ENCODE assay signal across 12 mouse cellular contexts in the genomic region with DNA sequence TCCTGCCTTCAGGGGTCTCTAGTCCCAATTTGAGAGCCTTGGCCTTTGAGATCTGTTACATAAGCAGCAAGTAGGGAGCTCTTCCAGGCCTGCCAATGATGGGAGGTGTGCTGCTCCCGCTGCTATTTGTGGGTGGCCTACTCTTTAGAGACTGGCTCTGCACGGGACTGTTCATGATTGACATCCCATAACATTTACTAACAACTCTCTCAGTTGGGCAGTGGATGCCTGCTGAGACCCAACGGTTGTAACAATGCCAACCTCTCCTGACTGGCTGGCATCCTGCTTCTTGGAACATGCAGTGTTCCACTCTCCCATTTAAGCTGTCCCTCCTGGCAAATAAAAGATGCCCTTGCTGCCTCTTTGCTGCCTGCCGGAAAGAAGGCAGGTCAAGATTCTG.
A peak's percentile ranks its signal among the peaks of the same experiment; 100 is the strongest.
DNase-seq lines count a peak whose midpoint lies in the region; ATAC-seq and TF ChIP-seq lines count a peak whose summit lies in the region.
"Had no signal": no experiment of that assay in that cellular context is flagged by ENCODE, and none has a peak within 500 bp of the region (broad histone marks: within the 10 kb centered on the region; RNA-seq: fewer than 3 reads in every experiment).

No protein-coding gene starts in this region.

- DNase-seq in brain, embryonic 18.5 days (ENCODE audit: low read depth, low spot score), result peak; percentile 36
- DNase-seq in cerebellum, adult 18-20 months, result peak; percentile 36 to 47
- DNase-seq in heart, postnatal 0 days (ENCODE audit: low spot score), result no peak
- DNase-seq in kidney, adult 2 months, result no peak
- DNase-seq: kidney, postnatal 25 days; liver, embryonic 13.5 days; lung, postnatal 4 days; right cerebral cortex, adult 18-20 months had no signal

- no peak overlapping the region for H3K4me2 ChIP-seq in hindbrain, embryonic 13.5 days
- no peak overlapping the region for H3K4me2 ChIP-seq in hindbrain, embryonic 12.5 days (replicated peaks)
- H3K4me2 ChIP-seq in heart, postnatal 0 days (ENCODE audit: low read depth, low read length), result no peak overlapping the region
- H3K4me2 ChIP-seq in kidney, embryonic 15.5 days, result no peak overlapping the region
- H3K4me2 ChIP-seq: liver, embryonic 13.5 days had no signal

- peak; percentile 71 for ATAC-seq in hindbrain, embryonic 13.5 days (ENCODE audit: low FRiP score)
- ATAC-seq in hindbrain, embryonic 12.5 days (ENCODE audit: low FRiP score), result no peak
- ATAC-seq in heart, postnatal 0 days (ENCODE audit: insufficient read depth, low read depth), result no peak
- ATAC-seq in kidney, embryonic 15.5 days (replicated peaks; ENCODE audit: low FRiP score), result no peak

- no peak for TF ChIP-seq POLR2A in kidney, adult 2 months (IDR thresholded peaks at IDR 0.05; ENCODE audit: low read depth, low read length)

- 33% methylated on average over 4 of the region's 4 CpGs for WGBS in hindbrain, embryonic 13.5 days
- WGBS in hindbrain, embryonic 12.5 days, result 32% methylated on average over 4 of the region's 4 CpGs
- WGBS in heart, postnatal 0 days, result 48% methylated on average over 4 of the region's 4 CpGs
- WGBS in kidney, adult 2 months, result 84% methylated on average over 4 of the region's 4 CpGs
- WGBS in kidney, embryonic 15.5 days, result 86% methylated on average over 4 of the region's 4 CpGs

- H3K27ac ChIP-seq in hindbrain, embryonic 13.5 days, result no peak overlapping the region
- H3K27ac ChIP-seq in hindbrain, embryonic 12.5 days, result no peak overlapping the region
- H3K27ac ChIP-seq in heart, postnatal 0 days (ENCODE audit: low read depth), result peak overlapping the region; percentile 30; the same call in 1 of the 2 replicates
- H3K27ac ChIP-seq in kidney, adult 2 months (ENCODE audit: insufficient read depth, low read depth, low read length), result no peak overlapping the region
- H3K27ac ChIP-seq in kidney, embryonic 15.5 days, result no peak overlapping the region
- H3K27ac ChIP-seq: liver, embryonic 13.5 days had no signal

- TF ChIP-seq EP300 in heart, postnatal 0 days (IDR thresholded peaks at IDR 0.05; ENCODE audit: low read depth), result no peak

- H3K27me3 ChIP-seq in hindbrain, embryonic 13.5 days, result peaks cover 8% of the 10 kb centered on the region; the same call in 1 of the 2 replicates
- H3K27me3 ChIP-seq in hindbrain, embryonic 12.5 days, result no peaks in the 10 kb centered on the region
- no peaks in the 10 kb centered on the region for H3K27me3 ChIP-seq in heart, postnatal 0 days (ENCODE audit: control insufficient read depth, insufficient read depth, low read length)
- H3K27me3 ChIP-seq in kidney, adult 2 months (replicated peaks; ENCODE audit: control insufficient read depth, insufficient read depth, low read length), result no peaks in the 10 kb centered on the region
- H3K27me3 ChIP-seq in kidney, embryonic 15.5 days, result no peaks in the 10 kb centered on the region
- H3K27me3 ChIP-seq: liver, embryonic 13.5 days had no signal

- H3K9ac ChIP-seq in hindbrain, embryonic 13.5 days, result no peak overlapping the region
- no peak overlapping the region for H3K9ac ChIP-seq in hindbrain, embryonic 12.5 days
- no peak overlapping the region for H3K9ac ChIP-seq in heart, postnatal 0 days (replicated peaks; ENCODE audit: low read depth, low read length)
- H3K9ac ChIP-seq in kidney, embryonic 15.5 days, result no peak overlapping the region
- H3K9ac ChIP-seq: liver, embryonic 13.5 days had no signal

- H3K4me1 ChIP-seq in hindbrain, embryonic 13.5 days (replicated peaks), result peaks cover 17% of the 10 kb centered on the region
- peaks cover 11% of the 10 kb centered on the region for H3K4me1 ChIP-seq in hindbrain, embryonic 12.5 days
- peaks cover 20% of the 10 kb centered on the region for H3K4me1 ChIP-seq in heart, postnatal 0 days (ENCODE audit: control insufficient read depth, insufficient read depth)
- H3K4me1 ChIP-seq in kidney, adult 2 months (ENCODE audit: control insufficient read depth, insufficient read depth, low read length), result no peaks in the 10 kb centered on the region
- 0 out of 2 replicates have a peak, but pooled peaks cover 3% of the 10 kb centered on the region for H3K4me1 ChIP-seq in kidney, embryonic 15.5 days
- H3K4me1 ChIP-seq: liver, embryonic 13.5 days had no signal

- no peak overlapping the region for H3K4me3 ChIP-seq in hindbrain, embryonic 13.5 days
- no peak overlapping the region for H3K4me3 ChIP-seq in hindbrain, embryonic 12.5 days
- H3K4me3 ChIP-seq in heart, postnatal 0 days (ENCODE audit: low read depth, low read length), result no peak overlapping the region
- H3K4me3 ChIP-seq in kidney, adult 2 months (ENCODE audit: insufficient read depth, low read depth, low read length), result no peak overlapping the region
- no peak overlapping the region for H3K4me3 ChIP-seq in kidney, embryonic 15.5 days (replicated peaks)
- H3K4me3 ChIP-seq: liver, embryonic 13.5 days; myocyte had no signal

- H3K9me3 ChIP-seq in hindbrain, embryonic 13.5 days, result no peaks in the 10 kb centered on the region
- no peaks in the 10 kb centered on the region for H3K9me3 ChIP-seq in hindbrain, embryonic 12.5 days (replicated peaks)
- H3K9me3 ChIP-seq in heart, postnatal 0 days (replicated peaks; ENCODE audit: control insufficient read depth, low read length), result no peaks in the 10 kb centered on the region
- H3K9me3 ChIP-seq in kidney, embryonic 15.5 days (replicated peaks), result no peaks in the 10 kb centered on the region
- H3K9me3 ChIP-seq: liver, embryonic 13.5 days had no signal

- TF ChIP-seq CTCF in heart, postnatal 0 days (IDR thresholded peaks at IDR 0.05; ENCODE audit: low read depth), result no peak
- no peak for TF ChIP-seq CTCF in kidney, adult 2 months (conservative IDR thresholded peaks at IDR 0.05; ENCODE audit: insufficient read depth, insufficient read length, low read depth, low read length)

- no peaks in the 10 kb centered on the region for H3K36me3 ChIP-seq in hindbrain, embryonic 13.5 days
- H3K36me3 ChIP-seq in hindbrain, embryonic 12.5 days, result no peaks in the 10 kb centered on the region
- no peaks in the 10 kb centered on the region for H3K36me3 ChIP-seq in heart, postnatal 0 days (replicated peaks; ENCODE audit: control insufficient read depth, insufficient read depth, low read length)
- H3K36me3 ChIP-seq in kidney, adult 2 months (ENCODE audit: control insufficient read depth, insufficient read depth, low read length), result no peaks in the 10 kb centered on the region
- no peaks in the 10 kb centered on the region for H3K36me3 ChIP-seq in kidney, embryonic 15.5 days
- H3K36me3 ChIP-seq: liver, embryonic 13.5 days had no signal

Comparison
In these comparisons a context has a peak if more than half of its experiments do, and no peak if none do; other contexts are left out.
1. DNase-seq: peak in brain, embryonic 18.5 days (single experiment) and cerebellum, adult 18-20 months (2 of 2); none in heart, postnatal 0 days (single experiment) and kidney, adult 2 months (single experiment).